Mouse (Mus musculus) embryonic facial prominence, embryonic 14.5 days (tissue): ENCODE results near the gene Kcnj12. TPM values are rescaled to one million over a fixed set of nuclear protein-coding genes. Genes with fewer than 3 reads are reported as not detected.

Experiments used
- ATAC-seq: fragments of 200-750 bp; cut with Nextera tagmentation; 2 replicates; pipeline ENCODE4 v1.8.0; 2017; ENCODE audit warnings: low read depth, moderate number of reproducible peaks, moderate TSS enrichment
- DNase-seq: peaks from one replicate; pipeline ENCODE4 v3.0.0-alpha.2; 2015; ENCODE audit warnings: low spot score
- H3K27ac ChIP-seq: fragments of 300-500 bp; sonication (generic); replicated peaks from 2 replicates; pipeline ENCODE4 v1.5.1; 2014; ENCODE audit warnings: low read depth, mild to moderate bottlenecking, low read length, moderate library complexity
- H3K27me3 ChIP-seq: fragments of 300-500 bp; sonication (generic); replicated peaks from 2 replicates; pipeline ENCODE4 v1.6.1; 2014; ENCODE audit warnings: low read length; ENCODE audit not compliant: control insufficient read depth, insufficient read depth
- H3K36me3 ChIP-seq: fragments of 300-500 bp; sonication (generic); 2 replicates; pipeline ENCODE4 v1.6.1; 2014; ENCODE audit warnings: low read length, mixed read lengths; ENCODE audit not compliant: control insufficient read depth, insufficient read depth
- H3K4me1 ChIP-seq: fragments of 300-500 bp; sonication (generic); 2 replicates; pipeline ENCODE4 v1.6.1; 2014; ENCODE audit warnings: antibody characterized with exemption, low read length; ENCODE audit not compliant: control insufficient read depth, insufficient read depth
- H3K4me2 ChIP-seq: fragments of 300-500 bp; sonication (generic); 2 replicates; pipeline ENCODE4 v1.6.1; 2014; ENCODE audit warnings: low read depth, mild to moderate bottlenecking, low read length, moderate library complexity, mixed read lengths
- H3K4me3 ChIP-seq: fragments of 300-500 bp; sonication (generic); 2 replicates; pipeline ENCODE4 v1.5.1; 2014; ENCODE audit warnings: low read depth, mild to moderate bottlenecking, low read length
- H3K9ac ChIP-seq: fragments of 300-500 bp; sonication (generic); 2 replicates; pipeline ENCODE4 v1.6.1; 2014; ENCODE audit warnings: low read depth, mild to moderate bottlenecking, low read length, moderate library complexity, mixed read lengths
- H3K9me3 ChIP-seq: fragments of 300-500 bp; sonication (generic); 2 replicates; pipeline ENCODE4 v1.6.1; 2016; ENCODE audit warnings: low read length; ENCODE audit not compliant: control insufficient read depth
- WGBS: fragments of 180-500 bp; shearing (Covaris S2); extraction: QIAGEN DNeasy Blood & Tissue Kit; methylation state at CpG from one replicate; pipeline ENCODE4 v1.1.7; 2014; 5-methylcytosine and 5-hydroxymethylcytosine counted together
- polyA plus RNA-seq: library from polyadenylated mRNA; unstranded; fragments of >200 nt; fragmentation: Nextera tagmentation; extraction: Ambion mirVana; gene quantifications from 2 replicates; pipeline ENCODE4 v1.2.1, GENCODE M21; 2014

Gene Kcnj12
- polyA plus RNA-seq, 1 experiment from 2014 or later, result 1.6 TPM

DNA sequence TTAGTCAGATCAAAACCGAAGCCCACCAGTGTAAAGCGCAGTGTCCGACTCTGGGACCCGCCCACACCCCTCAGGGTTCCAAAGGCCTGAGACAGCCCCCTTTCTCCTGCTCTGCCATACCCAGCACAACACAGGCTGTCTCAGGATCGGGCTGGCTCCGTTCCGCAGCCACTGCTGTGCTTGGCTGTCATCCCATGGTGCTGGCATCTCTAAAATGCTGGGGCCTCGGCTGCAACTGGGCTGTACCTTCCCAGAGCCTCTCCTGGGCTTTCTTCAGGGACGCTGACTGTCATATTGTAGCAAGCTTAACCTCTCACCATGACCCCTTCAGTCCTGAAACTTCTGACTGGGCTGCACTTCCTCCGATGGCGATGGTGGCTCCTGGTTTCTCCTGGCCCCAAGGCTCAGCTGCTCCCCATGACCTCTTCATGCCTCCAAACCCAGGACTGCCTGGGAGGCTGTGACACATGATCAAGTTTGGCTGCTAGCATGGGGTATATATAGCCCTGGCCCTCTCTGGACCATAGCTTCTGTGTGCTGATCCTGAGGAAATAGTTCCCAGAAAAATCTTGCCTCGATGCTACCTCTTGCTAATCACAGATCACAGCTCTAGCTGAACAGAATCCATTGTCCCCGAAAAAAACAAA is 37.3 kb upstream of the Kcnj12 start:
- H3K9ac ChIP-seq, result no peak overlapping the region
- ATAC-seq (no peak), DNase-seq (peak; percentile 17)
- H3K4me3 ChIP-seq, result no peak overlapping the region
- no peak overlapping the region for H3K27ac ChIP-seq
- WGBS, result 56% methylated on average over 13 of the region's 13 CpGs
- H3K36me3 ChIP-seq, result no peaks in the 10 kb centered on the region
- H3K9me3 ChIP-seq, result 0 out of 2 replicates have a peak, but pooled peaks cover 4% of the 10 kb centered on the region
- no peaks in the 10 kb centered on the region for H3K27me3 ChIP-seq
- no peaks in the 10 kb centered on the region for H3K4me1 ChIP-seq
- H3K4me2 ChIP-seq, result no peak overlapping the region

DNA sequence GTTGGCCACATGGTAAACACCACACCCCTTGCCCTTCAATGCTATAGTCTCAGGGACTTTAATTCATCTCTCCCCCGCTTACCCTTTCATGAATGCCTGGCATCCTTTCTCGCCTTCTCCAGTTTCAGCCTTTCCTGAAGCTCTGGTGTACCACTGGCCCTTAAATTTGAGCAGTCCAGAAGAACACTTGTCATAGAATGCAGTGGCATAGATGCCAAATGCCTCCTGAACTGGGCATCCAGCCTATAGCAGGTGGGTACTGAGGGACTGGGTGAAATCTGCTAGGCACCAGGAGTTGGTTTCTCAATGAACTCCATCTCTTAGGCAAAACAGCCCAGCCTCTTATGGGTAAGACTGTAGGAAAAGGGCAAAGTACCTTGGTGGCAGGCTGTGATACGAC is 31.9 kb upstream of the Kcnj12 start:
- no peaks in the 10 kb centered on the region for H3K4me1 ChIP-seq
- H3K4me3 ChIP-seq, result no peak overlapping the region
- no peaks in the 10 kb centered on the region for H3K36me3 ChIP-seq
- 0 out of 2 replicates have a peak, but pooled peaks cover 4% of the 10 kb centered on the region for H3K9me3 ChIP-seq
- no peaks in the 10 kb centered on the region for H3K27me3 ChIP-seq
- no peak for ATAC-seq
- H3K4me2 ChIP-seq, result no peak overlapping the region
- no peak overlapping the region for H3K27ac ChIP-seq
- DNase-seq, result no peak
- H3K9ac ChIP-seq, result no peak overlapping the region
- WGBS, result 82% methylated on average over 3 of the region's 3 CpGs

DNA sequence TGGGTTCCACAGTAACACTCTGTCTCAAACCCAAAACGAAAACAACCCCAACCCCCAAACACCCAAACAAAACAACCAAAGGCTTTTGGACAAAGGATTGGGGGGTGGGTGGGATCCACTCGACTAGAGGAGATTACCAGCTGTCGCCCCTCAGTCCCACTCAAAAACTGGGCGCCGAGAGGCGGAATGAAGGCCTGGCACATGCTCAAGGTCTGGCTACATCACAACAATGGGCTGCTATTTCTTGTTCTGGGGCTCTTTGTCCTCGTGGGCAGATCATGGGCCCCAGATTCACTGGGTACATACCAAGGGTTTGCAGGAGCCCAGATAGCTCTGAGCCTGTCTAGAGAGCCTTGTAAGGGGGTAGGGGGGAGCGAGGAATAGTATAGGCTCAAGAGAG is 19.6 kb upstream of the Kcnj12 start:
- Histone ChIP-seq H3K4me1 (no peaks in the 10 kb centered on the region), H3K27ac (no peak overlapping the region), H3K4me2 (no peak overlapping the region), H3K9ac (no peak overlapping the region), H3K36me3 (no peaks in the 10 kb centered on the region), H3K9me3 (no peaks in the 10 kb centered on the region), H3K4me3 (no peak overlapping the region), H3K27me3 (no peaks in the 10 kb centered on the region)
- 81% methylated on average over 8 of the region's 8 CpGs for WGBS
- DNase-seq (no peak), ATAC-seq (no peak)

DNA sequence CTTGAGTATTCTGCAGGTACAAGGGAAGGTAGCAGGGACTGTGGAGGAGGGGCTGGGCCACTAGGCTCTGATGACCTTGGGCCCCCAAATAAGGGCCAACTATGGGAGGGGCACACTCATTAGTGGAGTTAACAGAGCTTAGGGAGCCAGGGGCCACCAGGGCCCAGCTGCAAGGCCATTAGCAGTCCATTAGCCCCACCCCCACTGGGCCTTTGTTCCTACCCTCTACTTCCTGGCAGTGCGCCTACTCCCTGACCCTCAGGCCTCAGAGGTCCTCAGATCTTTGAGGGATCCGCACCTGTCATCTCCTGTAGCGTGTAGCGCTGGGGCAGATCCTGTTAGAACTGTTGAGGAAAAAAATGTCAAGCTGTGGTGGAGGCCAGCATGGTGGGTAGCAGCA is 18.3 kb upstream of the Kcnj12 start:
- 63% methylated on average over 4 of the region's 4 CpGs for WGBS

DNA sequence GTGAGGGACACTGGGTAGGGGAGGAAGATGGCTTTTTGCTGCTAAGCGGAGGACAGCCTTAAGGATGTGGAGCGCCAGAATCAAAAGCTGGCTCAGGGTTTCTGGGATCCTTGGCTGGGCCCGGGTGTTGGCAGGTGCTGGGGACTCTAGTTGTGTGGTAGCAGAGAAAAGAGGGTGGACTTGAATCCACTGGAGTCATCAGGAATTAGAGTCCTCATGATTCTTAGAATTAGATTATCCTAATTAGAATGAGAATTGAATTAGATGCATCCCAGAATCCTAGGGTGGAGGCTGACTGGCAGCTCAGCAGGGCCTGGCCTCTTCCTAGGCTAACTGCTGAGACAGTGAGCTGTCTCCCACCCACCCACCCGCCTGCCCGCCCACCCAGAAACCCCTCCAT is 17.6 kb upstream of the Kcnj12 start:
- no peaks in the 10 kb centered on the region for H3K36me3 ChIP-seq
- DNase-seq (no peak), ATAC-seq (no peak)
- no peak overlapping the region for H3K4me3 ChIP-seq
- WGBS, result 67% methylated on average over 5 of the region's 5 CpGs
- H3K4me1 ChIP-seq, result no peaks in the 10 kb centered on the region
- no peak overlapping the region for H3K27ac ChIP-seq
- H3K27me3 ChIP-seq, result no peaks in the 10 kb centered on the region
- no peak overlapping the region for H3K9ac ChIP-seq
- H3K9me3 ChIP-seq, result no peaks in the 10 kb centered on the region
- no peak overlapping the region for H3K4me2 ChIP-seq

More for the DNA sequence above, 18.3 kb upstream of the Kcnj12 start:
- H3K27me3 ChIP-seq, result no peaks in the 10 kb centered on the region
- no peak overlapping the region for H3K4me2 ChIP-seq
- H3K4me1 ChIP-seq, result no peaks in the 10 kb centered on the region
- DNase-seq, result no peak
- no peaks in the 10 kb centered on the region for H3K36me3 ChIP-seq
- H3K9ac ChIP-seq, result no peak overlapping the region
- no peak overlapping the region for H3K27ac ChIP-seq
- H3K4me3 ChIP-seq, result no peak overlapping the region
- no peaks in the 10 kb centered on the region for H3K9me3 ChIP-seq
- ATAC-seq, result 0 out of 2 replicates have a peak, but pooled peaks have one; percentile 15

DNA sequence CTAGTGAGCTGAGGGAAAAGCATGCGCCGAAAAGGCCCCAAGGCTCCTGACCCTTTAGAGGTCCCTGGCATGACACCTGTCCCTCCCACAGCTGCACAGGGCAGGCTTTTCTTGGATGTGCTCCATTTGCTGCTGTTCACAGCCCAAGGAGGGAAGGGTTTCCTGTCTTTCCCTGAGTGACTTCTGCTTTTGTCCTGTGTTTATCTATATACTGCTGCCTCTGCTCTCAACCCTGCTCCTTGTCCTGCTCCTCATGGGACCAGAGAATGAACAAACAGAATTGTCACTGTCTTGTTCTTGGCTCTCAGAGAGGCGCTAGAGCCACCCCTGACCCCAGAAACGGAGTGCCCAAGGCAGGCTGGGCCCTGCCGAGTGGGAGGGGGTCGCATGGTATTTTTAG is 17.0 kb upstream of the Kcnj12 start:
- Histone ChIP-seq H3K9ac (no peak overlapping the region), H3K27ac (no peak overlapping the region), H3K4me1 (no peaks in the 10 kb centered on the region), H3K27me3 (no peaks in the 10 kb centered on the region), H3K9me3 (no peaks in the 10 kb centered on the region), H3K36me3 (no peaks in the 10 kb centered on the region), H3K4me2 (no peak overlapping the region), H3K4me3 (no peak overlapping the region)
- no peak for ATAC-seq
- WGBS, result 21% methylated on average over 6 of the region's 6 CpGs
- no peak for DNase-seq

DNA sequence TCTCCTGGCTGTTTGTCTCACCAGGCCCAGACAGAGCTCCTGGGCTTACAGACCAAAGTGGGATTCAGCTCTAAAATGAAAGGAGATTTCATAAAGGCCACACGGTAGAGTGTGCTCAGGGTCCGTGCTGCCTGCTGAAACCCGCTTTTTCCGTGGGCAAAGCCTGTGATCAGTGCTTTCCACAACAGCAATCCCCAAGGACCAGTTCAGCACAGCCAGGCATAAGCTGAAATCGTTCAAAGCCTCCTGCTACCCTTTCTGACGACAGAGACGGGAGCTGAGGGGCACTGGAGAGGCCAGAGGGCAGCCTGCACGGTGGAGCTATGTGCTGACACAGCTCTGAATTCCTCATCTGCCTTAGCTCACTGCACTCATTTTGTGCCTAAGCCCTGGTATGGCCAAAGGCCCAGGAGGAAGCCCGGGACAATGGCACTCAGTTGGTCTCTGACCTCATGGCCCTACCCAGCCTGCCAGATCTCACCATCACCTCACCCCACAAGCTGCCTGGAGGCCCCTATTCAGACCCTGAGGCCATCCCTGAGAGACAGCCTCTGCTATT is 10.5 kb upstream of the Kcnj12 start:
- no peaks in the 10 kb centered on the region for H3K27me3 ChIP-seq
- H3K9me3 ChIP-seq, result no peaks in the 10 kb centered on the region
- H3K36me3 ChIP-seq, result no peaks in the 10 kb centered on the region
- no peak overlapping the region for H3K4me3 ChIP-seq
- 30% methylated on average over 9 of the region's 9 CpGs for WGBS
- H3K9ac ChIP-seq, result no peak overlapping the region; the same call in 1 of the 2 replicates
- DNase-seq (peak; percentile 27), ATAC-seq (peak; percentile 41; the same call in 1 of the 2 replicates)
- no peak overlapping the region for H3K4me2 ChIP-seq
- peaks cover 1% of the 10 kb centered on the region for H3K4me1 ChIP-seq
- no peak overlapping the region for H3K27ac ChIP-seq

DNA sequence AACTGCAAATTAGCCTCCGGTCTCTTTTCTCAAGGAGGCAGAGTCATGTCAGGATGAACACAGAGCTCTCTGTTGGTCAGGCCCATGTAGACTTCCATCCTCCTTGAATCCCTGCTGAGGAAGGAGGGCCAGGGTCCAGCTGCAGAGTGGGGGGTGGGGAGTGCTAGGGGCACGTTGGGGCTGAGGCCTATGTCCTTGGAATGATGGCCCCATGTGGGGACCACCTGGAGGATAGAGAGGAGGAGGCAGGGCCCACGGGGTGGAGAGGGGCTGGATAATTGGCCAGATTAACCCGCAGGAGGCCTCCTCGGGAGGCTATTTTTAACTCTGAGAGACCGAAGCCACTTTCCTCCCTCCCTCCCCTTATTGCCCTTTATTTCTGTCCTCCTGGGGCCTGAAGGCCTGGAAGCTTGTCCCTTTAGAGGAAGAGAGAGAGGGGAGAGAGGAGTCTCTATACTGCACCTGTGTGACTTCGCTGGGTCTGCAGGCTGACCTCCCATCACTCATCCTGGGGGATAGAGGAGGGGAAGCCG is 5.4 kb upstream of the Kcnj12 start:
- Histone ChIP-seq H3K36me3 (no peaks in the 10 kb centered on the region), H3K27me3 (peaks cover 17% of the 10 kb centered on the region), H3K4me3 (no peak overlapping the region), H3K4me2 (no peak overlapping the region), H3K4me1 (peaks cover 9% of the 10 kb centered on the region), H3K9ac (no peak overlapping the region), H3K9me3 (no peaks in the 10 kb centered on the region), H3K27ac (no peak overlapping the region)
- 28% methylated on average over 4 of the region's 8 CpGs for WGBS
- DNase-seq, result peak; percentile 35
- no peak for ATAC-seq

DNA sequence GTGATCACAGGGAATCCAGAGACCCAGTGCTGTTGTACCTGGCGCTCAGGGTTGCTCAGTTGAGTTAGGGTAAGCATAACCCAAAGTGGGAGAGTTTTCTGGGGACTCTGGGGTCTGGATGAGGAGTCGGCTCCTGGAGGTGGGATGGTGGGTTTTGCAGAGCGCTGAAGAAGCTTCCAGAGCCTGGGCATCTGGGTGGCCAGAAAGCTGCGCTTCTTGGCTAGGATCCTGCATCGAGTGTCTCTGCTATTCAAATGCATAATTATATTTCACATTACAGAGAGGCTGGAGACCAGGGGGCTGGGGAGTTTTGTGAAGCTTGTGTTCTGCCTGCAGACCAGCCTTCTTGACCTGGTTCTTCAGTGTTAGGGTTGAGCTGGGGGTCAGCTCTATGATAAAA is 1.2 kb upstream of the Kcnj12 start:
- no peak for ATAC-seq
- 66% methylated on average over 5 of the region's 5 CpGs for WGBS

More for the DNA sequence above, 1.2 kb upstream of the Kcnj12 start:
- H3K9me3 ChIP-seq, result no peaks in the 10 kb centered on the region
- H3K9ac ChIP-seq, result no peak overlapping the region
- H3K27me3 ChIP-seq, result peaks cover 58% of the 10 kb centered on the region
- no peak overlapping the region for H3K4me3 ChIP-seq
- no peaks in the 10 kb centered on the region for H3K36me3 ChIP-seq
- DNase-seq, result no peak
- peaks cover 9% of the 10 kb centered on the region for H3K4me1 ChIP-seq
- H3K27ac ChIP-seq, result no peak overlapping the region
- no peak overlapping the region for H3K4me2 ChIP-seq
